Mouse (Mus musculus): ENCODE data around the gene Cxcr4. TPM values are rescaled to one million over a fixed set of nuclear protein-coding genes. Genes with fewer than 3 reads are reported as not detected.

Gene Cxcr4
- polyA plus RNA-seq, 2 experiments: 2.4 to 9.3 TPM

DNA sequence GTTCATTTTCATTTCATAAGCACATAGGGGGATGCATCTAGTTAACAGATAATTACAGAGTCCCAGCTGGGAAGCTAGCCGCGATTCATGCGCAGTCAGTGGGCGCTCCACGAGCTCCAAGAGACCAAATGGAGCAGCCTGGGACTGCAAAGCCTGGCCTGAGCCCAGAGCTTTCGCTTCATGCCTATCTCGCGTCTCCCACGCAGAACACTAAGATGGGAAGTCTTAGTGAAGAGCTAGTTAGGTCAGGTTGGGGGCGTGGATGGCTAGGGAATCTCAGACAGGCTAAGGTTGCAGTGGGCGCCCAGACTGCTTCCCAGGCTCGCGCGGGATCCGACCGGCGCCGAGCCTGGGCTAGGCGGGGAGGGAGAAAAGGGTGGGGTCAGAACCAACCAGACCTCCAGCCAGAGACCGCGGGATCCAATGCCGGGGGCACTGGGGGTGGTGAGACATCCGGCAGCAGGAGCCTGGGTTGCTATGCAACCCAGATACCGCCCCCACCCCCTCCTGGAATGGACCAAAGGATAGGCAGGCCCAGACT is 938 bp upstream of the Cxcr4 start:
- no peaks in the 10 kb centered on the region for H3K9me3 ChIP-seq (ENCODE audit: control insufficient read depth, low read length)
- H3K27ac ChIP-seq: no peak overlapping the region
- peak overlapping the region; percentile 35 to 42; a peak in 3 of 4 replicates for H3K4me3 ChIP-seq (ENCODE audit: insufficient read depth in 1 of 2, low read depth in 2 of 2, low read length in 2 of 2)
- peaks cover 0 to 2% of the 10 kb centered on the region in 2 experiments; a peak in 1 of 4 replicates for H3K4me1 ChIP-seq (replicated peaks; ENCODE audit: control insufficient read depth in 2 of 2, insufficient read depth in 2 of 2, low read length in 1 of 2)
- TF ChIP-seq CTCF (IDR thresholded peaks at IDR 0.05; ENCODE audit: low read depth) (no peak), EP300 (IDR thresholded peaks at IDR 0.05; ENCODE audit: low read depth) (no peak)
- H3K4me2 ChIP-seq (ENCODE audit: low read depth): peak overlapping the region; percentile 65
- ATAC-seq (ENCODE audit: insufficient read depth) (no peak), DNase-seq (ENCODE audit: low read depth in 3 of 3, low spot score in 3 of 3) (no peak)
- no peak overlapping the region for H3K9ac ChIP-seq (replicated peaks)
- WGBS (ENCODE audit: insufficient replicate concordance): 3% methylated on average over 24 of the region's 24 CpGs
- no peaks in the 10 kb centered on the region for H3K36me3 ChIP-seq (replicated peaks; ENCODE audit: control insufficient read depth, insufficient read depth, low read depth)
- peaks cover 51% of the 10 kb centered on the region for H3K27me3 ChIP-seq (ENCODE audit: control insufficient read depth, insufficient read depth, low read length)

GRCm38 (mm10) chr1:128591721-128592210 is 327 bp downstream of the Cxcr4 start:
- H3K9me3 ChIP-seq (ENCODE audit: control insufficient read depth, low read length): no peaks in the 10 kb centered on the region
- peak overlapping the region; percentile 50 to 74 for H3K4me3 ChIP-seq (ENCODE audit: insufficient read depth in 1 of 2, low read depth in 2 of 2, low read length in 2 of 2)
- DNase-seq (ENCODE audit: low read depth in 3 of 3, low spot score in 3 of 3): no peak
- H3K27me3 ChIP-seq (ENCODE audit: control insufficient read depth, insufficient read depth, low read length): peaks cover 51% of the 10 kb centered on the region
- H3K4me2 ChIP-seq (ENCODE audit: low read depth): peak overlapping the region; percentile 65
- no peaks in the 10 kb centered on the region for H3K36me3 ChIP-seq (replicated peaks; ENCODE audit: control insufficient read depth, insufficient read depth, low read depth)
- H3K27ac ChIP-seq: no peak overlapping the region
- H3K9ac ChIP-seq (replicated peaks): no peak overlapping the region; the same call in 1 of the 2 replicates
- ATAC-seq (ENCODE audit: insufficient read depth): 0 out of 2 replicates have a peak, but pooled peaks have one; percentile 13
- WGBS (ENCODE audit: insufficient replicate concordance): 2% methylated on average over 19 of the region's 20 CpGs
- peaks cover 0 to 2% of the 10 kb centered on the region in 2 experiments; a peak in 1 of 4 replicates for H3K4me1 ChIP-seq (replicated peaks; ENCODE audit: control insufficient read depth in 2 of 2, insufficient read depth in 2 of 2, low read length in 1 of 2)
- TF ChIP-seq EP300 (IDR thresholded peaks at IDR 0.05; ENCODE audit: low read depth) (no peak), CTCF (IDR thresholded peaks at IDR 0.05; ENCODE audit: low read depth) (no peak)

- under 1% methylated on average over 63 of the region's 63 CpGs for WGBS (ENCODE audit: insufficient replicate concordance)
- Histone ChIP-seq H3K27me3 (ENCODE audit: control insufficient read depth, insufficient read depth, low read length) (peaks cover 51% of the 10 kb centered on the region), H3K4me2 (ENCODE audit: low read depth) (peak overlapping the region; percentile 65), H3K4me3 (ENCODE audit: insufficient read depth in 1 of 2, low read depth in 2 of 2, low read length in 2 of 2) (peak overlapping the region; percentile 50 to 74), H3K9ac (replicated peaks) (no peak overlapping the region; the same call in 1 of the 2 replicates), H3K27ac (no peak overlapping the region), H3K9me3 (ENCODE audit: control insufficient read depth, low read length) (no peaks in the 10 kb centered on the region), H3K4me1 (replicated peaks; ENCODE audit: control insufficient read depth in 2 of 2, insufficient read depth in 2 of 2, low read length in 1 of 2) (peaks cover 0 to 2% of the 10 kb centered on the region in 2 experiments; a peak in 1 of 4 replicates), H3K36me3 (replicated peaks; ENCODE audit: control insufficient read depth, insufficient read depth, low read depth) (no peaks in the 10 kb centered on the region)
- DNase-seq (ENCODE audit: low read depth in 3 of 3, low spot score in 3 of 3): no peak
- TF ChIP-seq EP300 (IDR thresholded peaks at IDR 0.05; ENCODE audit: low read depth) (no peak), CTCF (IDR thresholded peaks at IDR 0.05; ENCODE audit: low read depth) (no peak)
- 0 out of 2 replicates have a peak, but pooled peaks have one; percentile 32 for ATAC-seq (ENCODE audit: insufficient read depth)
Observed at GRCm38 (mm10) chr1:128590816-128591720, 1.0 kb downstream of the Cxcr4 start.

DNA sequence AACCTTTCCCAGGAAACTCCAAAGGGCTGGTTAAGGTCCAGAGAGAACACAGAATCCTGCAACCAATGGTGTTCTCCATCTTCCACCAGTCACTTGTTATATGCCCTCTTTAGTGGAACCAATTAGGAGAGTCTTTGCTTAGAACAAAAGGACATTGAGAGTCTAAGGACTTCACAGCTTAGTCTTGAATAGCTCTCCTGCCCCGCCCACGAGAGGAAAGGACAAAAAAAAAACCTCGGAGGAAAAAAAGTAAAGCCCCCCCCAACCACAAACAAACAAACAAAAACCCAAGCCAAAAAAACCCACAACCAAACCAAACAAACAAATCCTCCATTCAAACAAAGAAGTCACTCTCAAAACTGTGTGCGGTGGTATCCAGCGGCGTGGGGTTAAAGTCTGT is 2.1 kb downstream of the Cxcr4 start:
- Histone ChIP-seq H3K9me3 (ENCODE audit: control insufficient read depth, low read length) (no peaks in the 10 kb centered on the region), H3K27ac (no peak overlapping the region), H3K4me3 (ENCODE audit: insufficient read depth in 1 of 2, low read depth in 2 of 2, low read length in 2 of 2) (no peak overlapping the region), H3K27me3 (ENCODE audit: control insufficient read depth, insufficient read depth, low read length) (peaks cover 48% of the 10 kb centered on the region), H3K9ac (replicated peaks) (no peak overlapping the region), H3K4me1 (replicated peaks; ENCODE audit: control insufficient read depth in 2 of 2, insufficient read depth in 2 of 2, low read length in 1 of 2) (peaks cover 0 to 2% of the 10 kb centered on the region in 2 experiments; a peak in 1 of 4 replicates), H3K36me3 (replicated peaks; ENCODE audit: control insufficient read depth, insufficient read depth, low read depth) (no peaks in the 10 kb centered on the region), H3K4me2 (ENCODE audit: low read depth) (no peak overlapping the region)
- WGBS (ENCODE audit: insufficient replicate concordance): 13% methylated on average over 6 of the region's 6 CpGs
- TF ChIP-seq CTCF (IDR thresholded peaks at IDR 0.05; ENCODE audit: low read depth) (no peak), EP300 (IDR thresholded peaks at IDR 0.05; ENCODE audit: low read depth) (no peak)
- DNase-seq (ENCODE audit: low read depth in 3 of 3, low spot score in 3 of 3) (no peak), ATAC-seq (ENCODE audit: insufficient read depth) (no peak)

DNA sequence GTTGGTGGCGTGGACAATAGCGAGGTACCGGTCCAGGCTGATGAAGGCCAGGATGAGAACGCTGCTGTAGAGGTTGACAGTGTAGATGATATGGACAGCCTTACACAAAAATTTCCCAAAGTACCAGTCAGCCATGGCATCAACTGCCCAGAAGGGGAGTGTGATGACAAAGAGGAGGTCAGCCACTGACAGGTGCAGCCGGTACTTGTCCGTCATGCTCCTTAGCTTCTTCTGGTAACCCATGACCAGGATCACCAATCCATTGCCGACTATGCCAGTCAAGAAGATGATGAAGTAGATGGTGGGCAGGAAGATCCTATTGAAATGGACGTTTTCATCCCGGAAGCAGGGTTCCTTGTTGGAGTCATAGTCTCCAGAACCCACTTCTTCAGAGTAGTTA is 2.6 kb downstream of the Cxcr4 start:
- Histone ChIP-seq H3K27me3 (ENCODE audit: control insufficient read depth, insufficient read depth, low read length) (peaks cover 48% of the 10 kb centered on the region), H3K27ac (no peak overlapping the region), H3K4me1 (replicated peaks; ENCODE audit: control insufficient read depth in 2 of 2, insufficient read depth in 2 of 2, low read length in 1 of 2) (peaks cover 0 to 2% of the 10 kb centered on the region in 2 experiments; a peak in 1 of 4 replicates), H3K4me3 (ENCODE audit: insufficient read depth in 1 of 2, low read depth in 2 of 2, low read length in 2 of 2) (no peak overlapping the region), H3K36me3 (replicated peaks; ENCODE audit: control insufficient read depth, insufficient read depth, low read depth) (no peaks in the 10 kb centered on the region), H3K4me2 (ENCODE audit: low read depth) (no peak overlapping the region), H3K9me3 (ENCODE audit: control insufficient read depth, low read length) (no peaks in the 10 kb centered on the region), H3K9ac (replicated peaks) (no peak overlapping the region)
- ATAC-seq (ENCODE audit: insufficient read depth) (no peak), DNase-seq (ENCODE audit: low read depth in 3 of 3, low spot score in 3 of 3) (no peak)
- 74% methylated on average over 9 of the region's 9 CpGs for WGBS (ENCODE audit: insufficient replicate concordance)
- TF ChIP-seq EP300 (IDR thresholded peaks at IDR 0.05; ENCODE audit: low read depth) (no peak), CTCF (IDR thresholded peaks at IDR 0.05; ENCODE audit: low read depth) (no peak)
